Mouse (Mus musculus) ZHBTc4 (cell line): ENCODE data around the gene Rhobtb3.
"Not testable (repeated sequence)": the region's sequence is repeated elsewhere in the genome, so short reads cannot be mapped to it uniquely, and the experiment has no call there.

ENCODE experiments used
- DNase-seq: peaks from one replicate; pipeline ENCODE4 v3.0.0-alpha.2; 2011; ENCODE audit warnings: low read depth, low spot score

Rhobtb3 gene

DNA sequence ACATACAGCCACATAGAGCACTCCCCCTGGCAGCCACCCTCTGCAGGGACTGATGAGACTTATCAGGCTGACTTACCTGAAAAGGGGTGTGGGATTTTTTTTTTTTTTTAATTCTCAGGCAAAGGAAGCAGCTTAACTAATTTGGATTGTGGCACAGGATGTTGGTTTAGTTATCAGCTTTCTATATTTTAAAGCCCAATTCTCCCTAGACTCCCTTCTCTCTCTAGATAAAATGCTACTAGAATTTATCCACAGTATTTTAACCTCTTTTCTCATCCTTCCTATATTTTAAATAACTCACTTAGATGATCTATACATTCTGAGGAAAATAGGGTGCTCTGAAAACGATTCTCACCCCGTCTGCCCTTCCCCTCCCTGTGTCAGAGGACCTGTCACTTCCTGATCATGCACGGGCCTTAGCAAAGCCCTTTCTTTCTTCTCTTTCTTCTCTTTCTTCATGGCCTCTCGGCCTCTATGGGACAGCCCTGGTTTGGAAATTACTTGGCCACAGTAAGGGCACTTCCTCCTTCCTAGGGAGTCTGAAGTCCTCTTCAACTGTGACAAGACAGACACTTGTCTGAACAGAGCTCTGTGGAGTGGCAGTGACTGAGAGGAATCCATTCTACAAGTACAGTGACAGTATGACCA lies 98.1 kb downstream of the Rhobtb3 start:
- no peak for DNase-seq

DNA sequence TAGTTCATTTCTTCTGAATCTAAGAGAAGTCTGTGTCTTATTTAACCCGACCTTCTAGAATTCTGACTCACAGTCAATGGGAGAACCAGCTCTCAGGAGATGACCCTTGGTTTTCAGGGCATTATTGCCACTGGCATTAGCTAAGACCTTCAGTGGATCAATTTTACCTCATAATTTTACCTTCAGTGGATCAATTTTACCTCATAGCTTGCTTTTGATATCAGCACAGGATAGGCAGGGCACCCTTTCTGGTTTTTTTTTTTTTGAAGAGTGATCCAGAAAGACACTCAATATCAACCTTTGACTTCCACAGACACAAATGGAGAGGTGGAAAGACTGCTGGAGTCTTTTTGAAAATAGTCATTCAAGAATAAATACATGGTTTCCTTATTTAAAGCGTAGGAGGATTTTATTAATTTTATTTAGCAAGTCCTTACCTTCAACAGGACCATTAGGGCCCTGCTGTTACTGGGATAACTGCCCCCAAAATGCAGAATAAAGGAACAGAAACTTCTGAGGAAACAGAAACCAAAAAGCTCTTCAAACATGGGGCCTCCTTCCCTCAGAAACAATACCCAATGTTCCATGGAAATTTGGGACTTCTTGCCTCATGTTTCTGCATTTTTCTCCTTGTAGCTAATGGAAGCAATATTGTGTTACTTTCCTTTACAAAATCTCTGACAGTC lies 98.7 kb downstream of the Rhobtb3 start:
- DNase-seq = no peak

GRCm38 (mm10) chr13:75843993-75844683 lies 99.6 kb downstream of the Rhobtb3 start:
- DNase-seq = peak; percentile 26

GRCm38 (mm10) chr13:75843331-75843730 lies 100.4 kb downstream of the Rhobtb3 start:
- DNase-seq = no peak

DNA sequence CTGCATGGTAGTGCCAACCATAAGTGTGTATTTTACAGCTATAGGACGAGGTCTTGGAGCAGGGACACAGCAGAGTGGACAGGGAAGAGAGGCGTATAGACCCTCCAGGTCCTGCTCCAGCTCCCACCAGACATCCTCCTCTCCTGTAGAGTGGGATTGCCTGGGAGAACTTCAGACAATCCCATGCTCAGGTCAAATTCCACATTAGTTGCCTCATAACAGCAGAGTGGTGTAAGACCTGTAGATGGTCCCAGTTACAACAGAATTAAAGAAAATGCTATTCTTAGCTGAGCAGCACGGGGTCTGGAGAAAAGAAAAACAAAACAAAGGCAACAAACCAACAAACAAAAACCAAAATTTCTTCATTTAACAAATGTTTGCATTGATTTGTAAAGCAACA lies 101.8 kb downstream of the Rhobtb3 start:
- DNase-seq = no peak

DNA sequence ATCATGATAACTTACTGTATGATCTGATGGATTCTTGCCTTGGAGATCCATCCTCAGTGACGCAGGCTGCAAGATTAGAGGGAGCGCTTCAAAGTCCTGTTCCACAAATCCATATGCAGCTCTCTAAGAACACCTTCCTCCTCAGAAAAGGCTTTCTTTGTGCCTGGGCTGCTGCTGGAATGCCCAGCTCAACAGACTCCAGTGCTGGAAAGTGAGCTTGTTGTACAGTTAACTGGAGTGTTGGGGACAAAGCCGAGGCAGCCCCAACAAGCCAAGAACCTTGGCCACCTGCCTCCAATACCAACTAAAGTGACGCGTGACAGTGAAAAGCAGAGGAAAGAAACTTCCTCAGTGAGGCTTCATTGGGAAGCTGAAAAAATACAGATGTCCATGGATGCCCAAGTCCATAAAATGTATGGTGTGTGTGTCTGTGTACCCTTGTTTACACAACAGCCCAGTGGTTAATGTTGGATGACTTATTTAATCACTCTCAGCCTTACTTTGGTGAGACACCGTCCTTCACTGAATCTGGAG lies 102.9 kb downstream of the Rhobtb3 start:
- DNase-seq = peak; percentile 14

DNA sequence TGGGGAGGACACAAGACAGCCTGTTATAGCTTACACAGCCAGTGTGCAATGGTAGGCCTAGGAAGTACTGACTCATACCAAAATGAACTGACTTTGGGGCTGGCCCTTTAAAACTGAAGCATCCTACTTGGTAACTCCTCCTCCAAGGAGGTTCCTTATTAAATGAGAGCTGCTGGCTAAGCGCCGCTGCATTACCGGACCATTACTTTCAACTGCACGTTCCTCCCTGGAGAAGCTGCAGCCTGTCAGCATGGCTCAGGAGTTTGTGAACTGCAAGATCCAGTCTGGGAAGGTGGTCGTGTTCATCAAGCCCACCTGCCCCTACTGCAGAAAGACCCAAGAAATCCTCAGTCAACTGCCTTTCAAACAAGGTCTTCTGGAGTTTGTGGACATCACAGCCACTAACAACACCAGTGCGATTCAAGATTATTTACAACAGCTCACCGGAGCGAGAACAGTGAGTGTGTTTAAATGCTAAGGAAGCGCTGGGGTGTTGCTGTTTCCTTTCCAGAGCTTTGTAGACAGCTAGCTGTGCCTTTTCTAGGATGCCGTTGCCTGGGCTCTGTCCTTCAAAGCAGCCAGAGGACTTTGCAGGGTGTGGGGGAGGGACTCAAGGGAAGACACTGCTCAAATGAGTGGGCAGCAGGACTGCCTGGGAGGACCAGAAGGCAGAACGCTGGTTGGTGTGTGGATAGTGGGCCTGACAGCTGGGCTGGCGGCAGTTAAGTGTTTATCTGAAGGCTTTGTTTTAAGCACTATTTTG lies 103.8 kb downstream of the Rhobtb3 start, which contains the start of gene Glrx:
TSS of gene Glrx (plus strand) at position 150 of the 763 bp plus-strand sequence.
- DNase-seq = peak; percentile 73

GRCm38 (mm10) chr13:75838506-75838905 lies 105.2 kb downstream of the Rhobtb3 start:
- no peak for DNase-seq

DNA sequence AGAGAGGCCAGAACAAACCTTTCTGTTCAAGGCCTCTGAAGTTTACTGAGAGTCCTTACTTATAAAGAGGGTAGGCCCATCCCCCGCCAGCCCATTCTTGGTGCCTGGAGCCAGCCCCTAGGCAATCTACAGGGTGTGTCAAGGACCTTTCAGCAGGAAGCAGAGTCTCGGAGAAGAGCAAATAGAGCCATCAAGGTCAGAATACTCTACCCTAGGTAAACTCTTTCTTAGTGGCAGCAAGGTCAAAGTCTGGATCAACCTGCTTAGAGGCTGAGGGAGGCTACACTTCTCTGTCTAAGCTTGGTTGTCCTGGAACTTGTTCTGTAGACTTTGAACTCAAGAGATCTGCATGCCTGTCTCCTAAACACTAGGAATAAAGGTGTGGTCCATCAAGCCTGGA lies 108.3 kb downstream of the Rhobtb3 start:
- peak; percentile 93 for DNase-seq

DNA sequence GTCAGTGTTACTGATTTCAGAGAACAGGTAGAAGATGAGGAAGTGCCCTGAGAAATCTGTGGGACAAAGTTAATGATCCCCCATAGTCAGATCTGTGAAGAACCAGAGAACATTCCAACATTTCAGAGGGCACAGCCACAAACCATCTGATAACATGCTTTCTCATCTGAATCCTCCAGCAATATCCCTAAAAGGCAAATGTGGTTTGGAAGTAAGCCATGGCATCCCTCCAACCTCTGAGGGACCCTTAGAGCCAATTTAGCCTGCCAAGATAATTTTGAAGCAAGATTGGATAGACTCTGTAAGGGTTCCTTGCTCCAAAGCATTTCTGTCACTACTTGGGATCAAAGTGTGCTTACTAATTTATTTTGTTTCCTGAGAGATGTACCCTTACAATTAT lies 110.2 kb downstream of the Rhobtb3 start:
- no peak for DNase-seq

DNA sequence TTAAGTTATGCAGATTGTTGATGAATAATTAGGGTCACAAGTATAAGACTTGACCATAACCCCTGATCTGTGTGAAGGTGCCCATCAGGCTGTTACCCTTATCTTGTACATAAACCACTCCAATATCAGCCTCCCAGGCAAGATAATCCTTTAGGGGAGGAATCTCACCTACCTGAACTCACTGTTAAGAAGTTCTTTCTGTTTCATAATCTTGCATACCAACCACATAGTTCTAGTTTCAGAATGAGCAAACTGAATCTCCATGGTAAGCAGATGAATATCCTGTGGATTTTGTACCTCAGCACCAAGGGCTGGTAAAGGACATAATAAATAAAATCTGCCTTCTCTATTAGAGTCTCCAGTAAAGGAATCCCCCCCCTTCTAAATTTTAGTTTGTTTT lies 111.0 kb downstream of the Rhobtb3 start:
- DNase-seq = no peak

- no peak for DNase-seq
Observed at GRCm38 (mm10) chr13:75831710-75832109, 112.0 kb downstream of the Rhobtb3 start.

- DNase-seq = no peak
Observed at GRCm38 (mm10) chr13:75830708-75831107, 113.0 kb downstream of the Rhobtb3 start.

DNA sequence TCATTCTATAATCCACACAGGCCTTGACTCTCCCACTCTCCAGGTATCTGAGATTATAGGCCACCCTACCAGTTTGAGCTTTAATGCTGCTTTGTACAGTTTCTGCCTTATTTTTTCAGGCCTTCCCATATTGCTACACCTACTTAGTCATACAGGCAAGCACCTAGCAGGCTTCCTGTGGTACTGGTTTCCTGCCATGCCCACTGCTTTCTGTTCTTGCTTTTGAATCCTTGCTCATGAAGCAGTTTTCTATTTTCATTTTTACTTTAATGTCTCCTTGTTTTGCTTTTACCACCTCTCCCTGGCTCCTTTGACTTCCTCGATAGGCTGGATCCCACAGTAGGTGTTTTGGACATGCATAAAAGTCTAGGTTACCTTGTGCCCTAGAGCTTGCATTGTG lies 118.3 kb downstream of the Rhobtb3 start:
- no peak for DNase-seq

DNA sequence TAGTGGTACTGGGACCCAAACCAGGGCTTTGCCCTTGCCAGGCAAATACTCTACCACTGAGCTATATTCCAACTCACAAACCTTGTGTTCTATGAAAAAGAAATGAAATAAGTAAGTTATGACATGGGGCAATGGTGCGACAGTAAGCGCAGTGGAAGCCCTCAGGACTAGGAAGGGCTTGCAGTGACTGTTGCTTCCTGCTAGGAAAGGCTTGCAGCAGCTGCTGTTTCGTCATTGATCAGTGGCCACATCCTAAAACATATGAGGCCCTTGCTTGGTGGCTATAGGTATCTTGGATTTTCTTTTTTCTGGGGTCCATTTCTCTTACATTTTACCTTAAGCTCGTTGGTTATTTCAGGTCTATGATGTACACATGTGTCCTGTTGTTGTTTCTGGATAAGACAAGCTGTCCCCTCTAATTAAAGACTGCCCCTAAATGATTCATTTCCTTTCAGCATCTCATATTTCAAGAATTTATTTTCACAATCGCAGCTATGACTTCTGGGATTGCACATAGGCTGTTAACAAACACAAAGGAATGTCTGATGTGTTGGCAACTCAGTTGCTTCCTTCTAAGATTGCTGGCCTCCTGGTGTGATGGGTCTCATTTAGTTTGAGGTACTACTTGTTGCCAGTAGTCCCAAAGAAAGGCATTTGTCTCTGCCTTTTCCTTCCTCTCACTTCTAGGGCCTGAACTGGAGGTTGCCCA lies 119.0 kb downstream of the Rhobtb3 start:
- DNase-seq = no peak

DNA sequence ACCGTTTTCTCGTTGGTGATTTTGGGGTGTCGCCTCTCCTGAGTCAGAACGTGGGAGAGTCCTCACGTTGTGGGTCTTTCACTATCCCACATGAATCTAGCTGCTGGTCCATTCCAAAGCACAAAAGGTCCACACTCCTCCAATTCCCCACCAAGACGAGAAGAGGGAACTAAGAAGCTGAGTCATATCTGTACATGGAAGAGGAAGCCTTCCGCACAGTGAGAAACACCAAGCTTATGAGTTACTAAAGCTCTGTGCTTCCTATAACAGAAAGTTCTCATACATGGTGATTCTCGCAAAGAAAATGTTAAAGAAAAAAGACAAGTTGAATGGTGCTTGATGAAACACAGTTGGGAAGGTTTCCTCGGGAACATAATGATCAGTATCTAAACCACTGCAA lies 120.5 kb downstream of the Rhobtb3 start:
- DNase-seq = no peak

- DNase-seq = not testable (repeated sequence)
Observed at GRCm38 (mm10) chr13:75822366-75822765, 121.4 kb downstream of the Rhobtb3 start.

GRCm38 (mm10) chr13:75819898-75820297 lies 123.8 kb downstream of the Rhobtb3 start:
- DNase-seq = no peak
